8 mouse cellular contexts compared by ENCODE assay signal in genomic region chr7:60004606-60005330, GRCm38 (mm10). TPM values are rescaled to one million over a fixed set of nuclear protein-coding genes. Genes with fewer than 3 reads are reported as not detected.
DNase-seq lines count a peak whose midpoint lies in the region; ATAC-seq lines count a peak whose summit lies in the region.

TSS of gene Snurf (minus strand) at chr7:60005049.
TSS of gene Gm38393 (minus strand) at chr7:60005064.

- peak within 1 kb of the TSS; percentile 36 for H3K4me2 ChIP-seq in forebrain, embryonic 15.5 days (replicated peaks)
- peak within 1 kb of the TSS; percentile 60 for H3K4me2 ChIP-seq in liver, embryonic 16.5 days (ENCODE audit: low read depth, low read length)

- peak within 1 kb of the TSS; percentile 66 for H3K4me3 ChIP-seq in forebrain, embryonic 15.5 days
- H3K4me3 ChIP-seq in liver, embryonic 16.5 days (ENCODE audit: low read depth, low read length), result peak within 1 kb of the TSS; percentile 63

- H3K27ac ChIP-seq in forebrain, embryonic 15.5 days (replicated peaks), result peak within 1 kb of the TSS; percentile 92
- no peak within 1 kb of the TSS for H3K27ac ChIP-seq in liver, embryonic 16.5 days (ENCODE audit: low read length)

- ATAC-seq in cerebellum, adult (ENCODE audit: insufficient number of reproducible peaks, low FRiP score, low TSS enrichment), result peak; percentile 74; the same call in 1 of the 2 replicates
- ATAC-seq in forebrain, embryonic 15.5 days (replicated peaks), result peak; percentile 73
- ATAC-seq in liver, embryonic 16.5 days (ENCODE audit: low read depth), result no peak

- intact Hi-C loops in heart, postnatal 10 days (cut with DNase I), result no loop called here

- H3K9me3 ChIP-seq in forebrain, embryonic 15.5 days, result peaks cover 9% of the 10 kb centered on the region; the same call in 1 of the 2 replicates
- no peaks in the 10 kb centered on the region for H3K9me3 ChIP-seq in liver, embryonic 16.5 days (replicated peaks; ENCODE audit: control insufficient read depth, low read length)

- no peaks in the 10 kb centered on the region for H3K27me3 ChIP-seq in forebrain, embryonic 15.5 days
- H3K27me3 ChIP-seq in liver, embryonic 16.5 days (ENCODE audit: control insufficient read depth, insufficient read depth, low read depth, low read length), result no peaks in the 10 kb centered on the region

- WGBS in forebrain, embryonic 15.5 days, result 43% methylated on average over 30 of the region's 30 CpGs
- 36% methylated on average over 30 of the region's 30 CpGs for WGBS in liver, embryonic 16.5 days (ENCODE audit: insufficient replicate concordance)

- peak within 1 kb of the TSS; percentile 68 for H3K9ac ChIP-seq in forebrain, embryonic 15.5 days (replicated peaks)
- peak within 1 kb of the TSS; percentile 37; the same call in 1 of the 2 replicates for H3K9ac ChIP-seq in liver, embryonic 16.5 days (ENCODE audit: low read depth, low read length)

- H3K36me3 ChIP-seq in forebrain, embryonic 15.5 days, result no peaks in the 10 kb centered on the region
- no peaks in the 10 kb centered on the region for H3K36me3 ChIP-seq in liver, embryonic 16.5 days (ENCODE audit: control insufficient read depth, insufficient read depth)

- DNase-seq in MN1 (ENCODE audit: low spot score), result peak; percentile 58
- peak; percentile 76 to 77 for DNase-seq in heart, postnatal 10 days
- peak; percentile 74 to 87 for DNase-seq in layer of hippocampus, adult 18-20 months (ENCODE audit: low spot score in 2 of 2)
- peak; percentile 7 for DNase-seq in ovary, postnatal 10 days (ENCODE audit: low spot score)
- DNase-seq in urinary bladder, postnatal 36 days (ENCODE audit: low spot score in 2 of 2), result peak; percentile 11 to 34

- H3K4me1 ChIP-seq in forebrain, embryonic 15.5 days, result no peaks in the 10 kb centered on the region
- no peaks in the 10 kb centered on the region for H3K4me1 ChIP-seq in liver, embryonic 16.5 days (ENCODE audit: control insufficient read depth, low read depth, low read length)

RNA-seq across cellular contexts. Expression of gene Snurf, which starts in this region (rescaled TPM):
- 371 and 384 TPM in 2 replicates for polyA plus RNA-seq in forebrain, embryonic 15.5 days (2015; fragmentation: Nextera tagmentation; extraction: Ambion mirVana)
- total RNA-seq in heart, postnatal 10 days (2021), result 100 to 1,000 TPM; 276 to 289 TPM
- 1,000 to 10,000 TPM; 2,266 to 2,412 TPM for total RNA-seq in layer of hippocampus, adult 18-20 months (2021)
- polyA plus RNA-seq in liver, embryonic 16.5 days (2015; fragmentation: Nextera tagmentation; extraction: Ambion mirVana), result 4.1 and 5.6 TPM in 2 replicates

RNA-seq across cellular contexts. Expression of gene Gm38393, which starts in this region (rescaled TPM):
- 2.6 and 2.9 TPM in 2 replicates for polyA plus RNA-seq in forebrain, embryonic 15.5 days (2015; fragmentation: Nextera tagmentation; extraction: Ambion mirVana)
- total RNA-seq in heart, postnatal 10 days (2021), result 1 to 10 TPM; 8.0 to 9.0 TPM
- 10 to 100 TPM; 55.2 to 58.0 TPM for total RNA-seq in layer of hippocampus, adult 18-20 months (2021)
- 0.13 TPM in 1 of 2 replicates, not detected in the other for polyA plus RNA-seq in liver, embryonic 16.5 days (2015; fragmentation: Nextera tagmentation; extraction: Ambion mirVana)

Comparison
In these comparisons a context has a peak if more than half of its experiments do, and no peak if none do; other contexts are left out.
1. RNA of gene Snurf (total RNA-seq): 2,266 to 2,412 TPM in layer of hippocampus, adult 18-20 months; 276 to 289 TPM in heart, postnatal 10 days; every median in the first group is over 4 times any median in the second.
2. RNA of gene Gm38393 (total RNA-seq): 55.2 to 58.0 TPM in layer of hippocampus, adult 18-20 months; 8.0 to 9.0 TPM in heart, postnatal 10 days; every median in the first group is over 4 times any median in the second.
3. RNA of gene Snurf (polyA plus RNA-seq): 371 to 384 TPM in forebrain, embryonic 15.5 days; 4.1 to 5.6 TPM in liver, embryonic 16.5 days; every median in the first group is over 10 times any median in the second.
4. DNase-seq: peak in every context shown above with its lines; median percentile 80 in layer of hippocampus, adult 18-20 months; 76 in heart, postnatal 10 days; 58 in MN1; 22 in urinary bladder, postnatal 36 days; 7 in ovary, postnatal 10 days.